Mouse (Mus musculus): ENCODE measurements around the gene Polr3f. TPM values are rescaled to one million over a fixed set of nuclear protein-coding genes. Genes with fewer than 3 reads are reported as not detected.

The Polr3f gene
- polyA plus RNA-seq, 1 experiment, result 8.5 TPM

- Histone ChIP-seq H3K4me3 (replicated peaks; ENCODE audit: extremely low read depth, low read depth, low read length) (peak overlapping the region; percentile 97), H3K4me1 (ENCODE audit: control insufficient read depth, insufficient read depth, low read length) (no peaks in the 10 kb centered on the region)
- no peak for DNase-seq
- 2% methylated on average over 14 of the region's 14 CpGs for WGBS
- no peak for TF ChIP-seq CTCF (IDR thresholded peaks at IDR 0.05; ENCODE audit: insufficient read depth, low read length)
- no peak for TF ChIP-seq POLR2A (IDR thresholded peaks at IDR 0.05; ENCODE audit: borderline replicate concordance, extremely low read depth, low read depth, low read length)
Observed at GRCm38 (mm10) chr2:144555286-144555819, 27.8 kb downstream of the Polr3f start.

GRCm38 (mm10) chr2:144555820-144556552 lies 28.5 kb downstream of the Polr3f start, which contains the start of gene Sec23b:
Gene Sec23b (plus strand): TSS chr2:144556229.
- under 1% methylated on average over 44 of the region's 44 CpGs for WGBS
- TF ChIP-seq POLR2A (IDR thresholded peaks at IDR 0.05; ENCODE audit: borderline replicate concordance, extremely low read depth, low read depth, low read length), result peak; percentile 84
- no peak for TF ChIP-seq CTCF (IDR thresholded peaks at IDR 0.05; ENCODE audit: insufficient read depth, low read length)
- Histone ChIP-seq H3K4me1 (ENCODE audit: control insufficient read depth, insufficient read depth, low read length) (no peaks in the 10 kb centered on the region), H3K4me3 (replicated peaks; ENCODE audit: extremely low read depth, low read depth, low read length) (peak within 1 kb of the TSS; percentile 97)
- DNase-seq, result peak; percentile 95

- 84% methylated on average over 4 of the region's 4 CpGs for WGBS
- DNase-seq, result no peak
- H3K4me1 ChIP-seq (ENCODE audit: control insufficient read depth, insufficient read depth, low read length), result no peaks in the 10 kb centered on the region
- H3K4me3 ChIP-seq (replicated peaks; ENCODE audit: extremely low read depth, low read depth, low read length), result no peak overlapping the region
- TF ChIP-seq POLR2A (IDR thresholded peaks at IDR 0.05; ENCODE audit: borderline replicate concordance, extremely low read depth, low read depth, low read length) (no peak), CTCF (IDR thresholded peaks at IDR 0.05; ENCODE audit: insufficient read depth, low read length) (0 out of 2 replicates have a peak, but pooled peaks have one; percentile 26)
Observed at GRCm38 (mm10) chr2:144588723-144589122, 61.2 kb downstream of the Polr3f start.

Other genes with a start within 250 kb of the Polr3f start
- 6.7 and 7.4 TPM in 2 replicates for gene Ovol2, start 195.6 kb upstream of the Polr3f start, polyA plus RNA-seq (2012; rRNA removed)
- 22.0 and 28.6 TPM in 2 replicates for gene Kat14, start 158.7 kb upstream of the Polr3f start, polyA plus RNA-seq (2012; rRNA removed)
- gene Pet117, start 158.7 kb upstream of the Polr3f start, polyA plus RNA-seq (2012; rRNA removed), result not detected in 2 replicates
- gene Dzank1, start 304 bp upstream of the Polr3f start, polyA plus RNA-seq (2012; rRNA removed), result 1.3 and 2.1 TPM in 2 replicates
- 11.9 and 15.4 TPM in 2 replicates for gene Rbbp9, start 23.2 kb downstream of the Polr3f start, polyA plus RNA-seq (2012; rRNA removed)
- 37.7 and 51.0 TPM in 2 replicates for gene Sec23b, start 28.5 kb downstream of the Polr3f start, polyA plus RNA-seq (2012; rRNA removed)
- 3.3 and 4.5 TPM in 2 replicates for gene Smim26, start 66.3 kb downstream of the Polr3f start, polyA plus RNA-seq (2012; rRNA removed)
- gene Dtd1, start 72.2 kb downstream of the Polr3f start, polyA plus RNA-seq (2012; rRNA removed), result 9.9 and 12.4 TPM in 2 replicates

All from lung, adult 2 months (tissue).